Mouse (Mus musculus) ES-CJ7 (cell line): ENCODE measurements around the gene Srcin1.

Experiments used
- DNase-seq: peaks from one replicate; pipeline ENCODE4 v3.0.0; 2011; ENCODE audit warnings: low read depth, low spot score

The Srcin1 gene

GRCm38 (mm10) chr11:97534442-97535307, 41.3 kb downstream of the Srcin1 start:
- no peak for DNase-seq

DNA sequence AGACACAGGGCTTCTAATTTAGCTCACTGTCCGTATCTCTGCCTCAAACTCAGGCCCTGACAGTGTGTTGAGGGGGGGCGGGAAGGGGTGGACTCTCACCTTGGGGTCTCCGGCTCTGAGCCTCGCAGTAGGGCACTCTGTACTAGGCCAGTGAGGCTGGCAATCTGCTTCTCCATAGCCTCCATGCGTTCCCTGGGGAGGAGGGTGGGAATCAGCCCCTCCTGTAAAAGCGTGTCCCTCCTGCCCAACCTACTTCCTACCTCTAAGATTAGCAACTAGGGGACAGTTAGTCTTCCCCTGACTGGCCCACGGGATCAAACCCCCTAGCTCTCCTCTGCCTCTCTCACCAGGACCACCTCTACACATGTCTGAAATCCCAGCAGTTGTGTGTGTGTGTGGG, 42.3 kb downstream of the Srcin1 start:
- no peak for DNase-seq

DNA sequence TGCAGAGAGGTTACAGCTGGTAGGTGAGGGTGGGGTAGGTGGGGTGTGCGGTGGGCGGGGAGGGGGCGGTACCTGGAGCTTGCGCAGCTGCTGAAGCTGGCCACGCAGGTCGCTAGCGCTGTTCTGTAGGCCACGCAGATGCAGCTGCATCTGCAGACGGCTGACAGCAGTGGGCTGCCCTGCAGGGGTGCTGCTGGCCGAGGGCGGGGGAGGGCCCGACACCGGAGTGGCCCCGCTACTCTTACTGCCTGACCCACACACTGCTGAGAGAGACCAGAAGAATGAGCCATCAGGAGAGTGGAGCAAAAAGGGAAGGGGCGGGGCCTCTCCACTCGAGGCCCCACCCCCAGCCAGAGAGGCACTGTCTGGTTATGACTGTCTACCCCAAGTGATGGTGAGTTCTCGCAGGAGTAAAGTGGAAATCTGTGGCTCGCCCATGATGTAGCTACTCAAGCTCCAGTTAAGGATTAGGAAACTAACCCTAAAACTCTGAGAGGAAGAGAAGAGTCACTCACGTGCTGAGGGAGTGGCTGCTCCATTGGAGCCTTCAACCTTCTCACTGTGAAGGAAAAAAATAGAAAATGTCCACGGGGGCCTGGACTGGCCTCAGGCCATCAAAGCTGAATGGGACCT, 42.9 kb downstream of the Srcin1 start:
- DNase-seq, result peak; percentile 55

- DNase-seq, result no peak
These were observed 43.6 kb downstream of the Srcin1 start for GRCm38 (mm10) chr11:97532354-97532753.

DNA sequence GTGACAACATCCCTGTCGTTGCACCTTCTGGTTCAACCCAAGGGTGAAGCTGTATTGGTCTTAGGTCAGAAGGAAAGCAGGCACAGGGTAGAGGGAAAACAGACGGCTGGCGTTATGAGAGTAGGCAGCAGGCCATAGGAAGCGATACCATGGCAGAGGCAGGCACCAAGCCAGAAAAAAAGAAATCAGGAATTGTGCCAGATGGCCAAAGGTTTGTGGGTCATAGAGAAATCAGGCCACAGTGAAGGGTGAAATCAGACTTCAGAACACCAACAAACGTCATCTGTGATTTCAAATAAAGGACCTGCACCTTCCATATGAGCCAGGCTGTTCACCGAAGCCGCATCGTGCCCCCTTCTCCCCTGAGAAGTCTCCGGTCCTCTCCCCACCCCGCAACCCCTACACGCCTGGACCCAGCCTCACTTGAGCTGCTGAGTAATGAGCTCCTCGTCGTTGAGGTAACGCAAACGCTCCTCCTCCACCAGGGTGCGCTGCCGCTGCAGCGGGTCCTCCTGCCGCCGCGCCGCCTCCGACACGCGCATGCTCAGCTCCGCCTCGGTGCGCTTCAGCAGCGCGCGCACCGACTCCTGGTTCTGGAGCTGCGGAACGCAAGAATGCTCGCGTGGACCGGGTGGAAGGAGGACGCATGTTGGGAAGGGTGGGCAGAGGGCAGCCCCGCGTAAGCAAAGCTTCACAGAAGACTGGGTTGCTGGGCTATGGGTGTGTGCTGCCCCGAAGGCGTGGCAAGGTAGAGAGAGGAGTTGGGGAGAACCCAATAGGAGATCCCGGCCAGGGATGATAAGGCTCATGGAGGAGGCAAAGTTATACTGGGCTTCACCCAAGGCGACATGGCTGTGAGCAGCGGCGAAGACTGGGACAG, 44.4 kb downstream of the Srcin1 start:
- peak; percentile 92 for DNase-seq

GRCm38 (mm10) chr11:97530961-97531360, 45.0 kb downstream of the Srcin1 start:
- no peak for DNase-seq

DNA sequence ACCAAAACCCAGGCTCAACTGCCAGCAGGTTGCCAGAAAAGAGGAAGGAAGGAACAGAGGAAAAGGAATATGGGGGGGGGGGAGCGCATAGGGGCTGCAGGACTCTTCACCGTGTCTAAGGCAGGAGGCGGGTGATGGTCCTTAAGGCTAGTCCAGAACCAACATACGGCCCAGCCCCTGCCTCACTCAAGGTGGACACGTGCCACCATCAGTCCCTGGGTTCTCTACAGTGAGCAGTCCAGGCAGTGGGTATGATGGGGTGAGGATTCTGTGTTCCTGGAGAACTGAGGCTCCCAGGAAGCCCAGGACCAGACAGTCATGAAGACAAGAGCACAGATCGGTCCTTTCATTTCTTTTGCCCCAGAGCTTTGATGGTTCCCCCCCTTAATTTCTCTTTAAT, 45.9 kb downstream of the Srcin1 start:
- DNase-seq, result no peak

DNA sequence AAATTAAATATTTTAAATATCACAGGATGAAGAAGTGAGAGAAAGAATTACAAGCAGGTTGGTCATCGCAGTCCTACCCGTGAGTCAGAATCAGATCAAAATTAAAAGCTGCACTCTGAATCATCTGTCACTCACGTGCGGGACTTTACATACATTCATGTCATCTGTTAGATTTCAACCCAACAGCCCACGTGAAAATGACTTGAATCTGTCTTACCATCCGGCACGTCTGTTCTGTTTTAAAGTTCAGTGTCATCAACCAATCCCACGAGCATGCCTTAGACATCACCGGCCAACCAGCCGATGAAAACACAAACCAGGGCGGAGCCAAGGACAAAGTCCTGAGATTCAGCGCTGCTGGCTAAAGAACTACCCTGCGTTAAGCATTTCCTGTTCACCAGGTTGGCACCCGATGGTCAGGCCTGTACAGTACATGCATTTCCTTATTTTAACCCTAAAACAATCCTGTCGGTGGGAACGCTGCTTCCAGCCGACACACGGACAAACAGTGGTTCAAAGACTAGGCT, 47.6 kb downstream of the Srcin1 start:
- no peak for DNase-seq

DNA sequence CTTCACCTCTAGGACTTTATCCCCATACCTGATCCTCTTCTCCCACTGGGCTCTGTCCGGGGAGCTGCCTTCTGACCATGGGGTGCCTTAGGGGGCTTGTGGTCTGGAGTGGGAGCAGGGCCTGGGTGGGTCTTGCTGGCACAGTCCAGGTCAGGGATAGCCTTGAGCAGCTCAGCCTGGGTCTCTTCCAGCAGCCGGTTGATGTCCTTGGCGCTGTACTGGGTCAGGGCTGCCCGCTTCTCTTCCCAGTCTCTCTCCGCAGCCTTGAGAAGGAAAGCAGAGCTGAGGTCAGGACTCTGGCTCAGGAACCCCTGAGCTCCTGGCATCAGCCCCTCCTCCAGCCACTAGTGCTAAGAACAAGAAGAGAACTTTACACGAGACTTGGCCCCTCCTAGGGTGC, 50.7 kb downstream of the Srcin1 start:
- DNase-seq, result no peak

GRCm38 (mm10) chr11:97524306-97524705, 51.7 kb downstream of the Srcin1 start:
- no peak for DNase-seq

- no peak for DNase-seq
These were observed 52.1 kb downstream of the Srcin1 start for GRCm38 (mm10) chr11:97523827-97524261.

DNA sequence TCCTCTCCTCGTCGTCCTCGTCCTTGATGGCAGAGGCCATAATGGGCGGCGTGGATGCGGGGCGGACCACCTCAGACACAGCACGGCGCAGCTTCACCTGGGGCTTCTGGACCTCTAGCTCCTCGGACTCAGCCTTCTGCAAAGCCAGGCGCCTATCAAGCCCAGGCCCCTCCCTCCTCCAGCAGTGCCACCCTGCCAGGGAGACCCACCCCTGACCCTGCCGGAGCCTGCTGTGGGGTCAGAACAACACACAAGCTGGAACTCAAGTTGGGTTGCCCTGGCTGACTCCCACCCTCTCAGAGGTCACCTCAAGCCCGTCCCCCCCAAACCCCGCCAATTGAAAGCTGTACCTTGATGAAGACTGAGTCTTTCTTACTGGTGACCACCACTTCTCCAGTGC, 52.9 kb downstream of the Srcin1 start:
- no peak for DNase-seq

DNA sequence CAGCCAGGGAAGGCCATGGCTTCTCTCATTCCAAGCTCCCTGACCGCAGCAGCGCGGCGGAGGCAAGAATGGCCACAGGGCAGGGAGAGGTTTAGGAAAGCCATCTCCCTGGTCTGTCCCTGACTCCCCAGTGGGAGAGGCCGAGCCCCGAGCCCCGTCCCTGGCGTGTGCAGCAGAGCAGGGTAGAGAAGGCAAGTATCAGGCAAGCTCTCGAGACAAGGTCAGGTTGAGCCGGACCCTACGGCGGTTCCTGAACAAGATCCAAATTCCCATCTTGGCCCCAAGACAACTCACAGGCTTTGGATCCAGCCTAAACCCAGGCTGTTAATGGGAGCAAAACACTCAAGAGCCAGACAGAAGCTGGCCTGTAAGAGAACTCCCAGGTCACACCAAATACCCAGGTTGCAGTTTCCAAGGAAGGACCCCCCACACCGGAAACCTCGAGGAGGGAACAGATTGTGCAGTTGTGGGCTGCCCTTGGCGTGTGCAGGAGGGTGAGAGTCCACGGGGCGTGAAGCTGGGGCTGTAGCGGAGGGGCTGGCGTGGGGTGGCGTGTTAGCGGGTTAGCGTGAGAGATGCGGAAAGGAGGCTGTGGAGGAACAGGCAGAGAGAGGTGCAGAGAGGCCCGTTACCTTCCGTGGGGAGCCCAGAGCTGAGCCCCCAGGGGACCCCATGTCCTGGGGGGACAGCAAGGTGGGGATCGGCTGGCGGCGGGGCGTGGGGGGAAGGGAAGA, 54.1 kb downstream of the Srcin1 start:
- DNase-seq, result no peak

- DNase-seq, result no peak
These were observed 55.4 kb downstream of the Srcin1 start for GRCm38 (mm10) chr11:97520541-97520940.

DNA sequence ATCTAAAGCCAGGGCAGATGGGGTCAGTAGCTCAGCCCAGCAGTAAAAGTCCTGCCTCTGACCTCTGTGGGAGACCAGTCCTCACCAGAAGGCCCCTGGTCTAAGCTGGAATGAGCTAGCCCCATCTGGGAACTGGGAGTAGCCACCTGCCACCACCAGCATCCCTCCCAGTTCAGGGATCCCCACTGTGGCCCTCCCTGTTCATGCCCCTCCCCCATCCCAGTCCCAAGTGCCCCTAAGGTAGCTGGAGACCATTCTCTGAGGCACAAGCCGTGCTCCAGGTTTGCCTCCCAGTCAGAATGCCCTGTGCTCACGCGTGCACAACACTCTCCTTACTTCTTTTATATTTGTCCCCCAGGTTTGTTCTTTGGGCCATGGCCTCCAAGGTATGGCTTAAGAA, 62.9 kb downstream of the Srcin1 start:
- peak; percentile 71 for DNase-seq

DNA sequence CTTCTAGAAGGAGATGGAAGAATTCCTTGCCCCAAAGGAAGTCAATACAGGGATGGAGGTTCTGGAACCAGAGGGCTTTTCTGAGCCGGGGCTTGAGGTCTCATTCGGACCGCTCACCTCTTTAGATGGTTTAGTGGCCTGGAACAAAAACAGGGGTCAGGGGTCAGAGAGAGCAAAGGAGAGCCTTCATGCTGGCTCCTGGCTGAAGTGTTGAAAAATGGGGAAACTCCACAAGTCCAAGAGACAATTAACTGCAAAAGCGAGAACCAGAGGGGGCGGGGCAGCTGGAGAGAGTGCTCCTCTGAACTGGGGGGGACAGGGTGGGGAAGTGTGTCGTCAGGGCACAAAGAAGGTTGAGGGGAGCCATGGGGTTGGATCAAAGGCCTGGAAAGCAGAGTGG, 63.5 kb downstream of the Srcin1 start:
- no peak for DNase-seq

DNA sequence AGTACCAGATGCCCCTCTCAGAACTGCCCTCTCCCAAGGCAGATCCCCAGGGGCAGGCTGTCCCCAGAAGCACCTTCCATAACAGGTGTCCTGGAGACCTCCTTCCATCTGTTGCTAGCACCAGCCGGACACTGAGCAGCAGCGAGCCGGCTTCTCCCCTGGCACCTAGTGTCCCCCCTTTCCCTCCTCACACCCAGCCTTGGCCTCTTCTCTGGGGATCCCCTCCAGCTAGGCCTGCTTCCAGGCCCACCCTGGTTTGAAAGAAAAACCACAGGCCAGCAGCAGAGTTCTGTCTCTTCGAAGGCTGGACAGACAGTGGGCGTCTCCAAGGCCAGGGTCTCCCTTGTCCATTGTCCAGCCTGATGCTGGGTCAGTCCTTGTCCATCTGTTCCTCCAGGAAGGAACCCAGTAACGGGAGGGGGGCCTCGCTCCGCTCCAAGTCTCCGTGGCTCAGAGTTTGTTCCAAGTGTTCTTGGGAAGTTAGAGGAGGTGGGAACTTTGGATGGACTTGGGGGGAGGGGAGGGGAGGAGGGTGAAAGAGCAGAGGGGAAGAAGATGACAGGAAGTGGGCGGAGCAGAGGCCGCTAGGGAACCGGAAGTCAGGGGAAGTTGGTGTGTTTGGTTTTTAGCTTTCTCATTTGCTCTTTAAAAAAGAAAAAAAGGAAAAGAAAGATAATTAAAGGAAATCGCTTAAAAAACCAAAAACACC, 64.2 kb downstream of the Srcin1 start:
- peak; percentile 90 for DNase-seq

DNA sequence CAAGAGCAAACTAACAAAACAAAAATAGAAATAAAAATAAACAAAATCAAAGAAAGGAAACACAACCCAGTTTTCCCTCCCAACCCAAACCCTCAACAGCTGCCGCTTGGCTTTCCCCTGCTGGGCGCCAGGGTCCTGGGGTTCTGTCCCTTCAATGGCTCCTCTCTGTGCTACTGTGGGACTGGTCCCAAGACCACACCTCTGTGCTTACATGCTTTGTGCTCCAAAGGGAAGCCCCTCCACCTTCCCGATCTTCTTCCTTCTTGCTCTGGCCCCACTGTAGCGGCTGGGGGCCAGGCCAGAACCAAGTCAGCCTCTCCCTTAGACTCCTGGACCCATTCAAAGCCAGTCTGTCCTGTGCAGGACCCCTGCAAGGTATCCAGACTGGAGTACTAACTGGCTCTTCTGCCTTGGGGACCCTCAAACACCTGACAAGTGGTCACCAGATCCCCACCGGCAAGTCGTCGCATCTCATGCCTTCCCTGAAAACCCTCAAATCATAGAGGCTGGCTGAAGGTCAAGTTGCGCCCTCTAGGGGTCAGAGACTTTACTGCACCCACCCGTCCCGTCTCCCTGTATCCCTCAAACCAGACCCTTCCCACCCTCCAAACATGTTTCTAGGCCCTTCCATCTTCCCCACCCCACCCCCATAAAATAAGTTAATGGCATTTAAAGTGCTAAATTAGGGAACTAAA, 64.9 kb downstream of the Srcin1 start:
- peak; percentile 90 for DNase-seq

DNA sequence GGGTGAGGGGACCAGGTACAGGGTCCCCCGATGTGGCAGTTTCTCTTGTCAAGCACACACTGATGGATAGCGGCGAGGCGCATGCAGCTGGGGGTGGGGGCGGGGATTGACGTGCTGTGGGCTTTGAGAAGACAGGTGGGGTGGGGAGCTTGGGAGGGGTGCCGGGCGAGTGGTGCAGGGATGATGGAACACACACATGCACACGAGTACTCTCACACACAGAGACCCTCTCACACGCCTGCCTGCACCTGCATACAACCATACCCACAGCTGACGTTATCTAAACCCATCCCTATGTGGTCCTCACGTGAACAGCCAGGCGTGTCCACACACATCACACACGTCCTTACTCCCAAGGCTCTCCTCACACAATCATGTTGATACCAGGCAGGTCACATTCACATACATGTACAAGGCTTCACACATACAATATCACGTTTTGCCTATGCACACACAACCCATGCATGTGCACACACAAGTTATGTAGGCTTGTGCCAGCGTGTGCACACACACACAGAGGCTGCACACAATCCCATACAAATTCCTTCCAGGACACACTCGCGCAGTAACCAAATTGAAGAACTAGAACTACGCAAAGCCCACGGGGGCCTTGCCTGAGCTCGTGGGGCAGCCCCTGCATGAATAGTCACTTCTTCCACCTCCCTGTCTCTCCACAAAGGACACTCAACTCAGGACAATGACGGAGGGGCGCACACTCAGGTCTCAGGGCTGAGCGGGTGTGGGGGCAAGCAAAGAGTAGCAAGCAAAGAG, 66.1 kb downstream of the Srcin1 start:
- no peak for DNase-seq
